Mouse (Mus musculus): ENCODE results near the gene Pgs1.

GRCm38 (mm10) chr11:117951391-117951790, 34.7 kb upstream of the Pgs1 start:
- no peak for TF ChIP-seq CTCF (IDR thresholded peaks at IDR 0.05; ENCODE audit: low read depth)
- no peak for TF ChIP-seq EP300 (IDR thresholded peaks at IDR 0.05; ENCODE audit: low read depth)
